Mouse (Mus musculus) megakaryocyte, embryonic 14.5 days (primary cell): ENCODE measurements around the gene Cenpw. TPM values are rescaled to one million over a fixed set of nuclear protein-coding genes. Genes with fewer than 3 reads are reported as not detected.

Experiments used
- H3K27me3 ChIP-seq: replicated peaks from 2 replicates; pipeline ENCODE3; 2012; ENCODE audit warnings: inconsistent platforms
- H3K36me3 ChIP-seq: replicated peaks from 2 replicates; pipeline ENCODE3; 2012; ENCODE audit warnings: low read length, inconsistent platforms, mixed read lengths
- H3K4me1 ChIP-seq: 2 replicates; pipeline ENCODE4 v1.6.1; 2012; ENCODE audit warnings: inconsistent platforms
- H3K4me3 ChIP-seq: replicated peaks from 2 replicates; pipeline ENCODE3; 2012; ENCODE audit warnings: moderate library complexity, mild to moderate bottlenecking, inconsistent platforms
- H3K9me3 ChIP-seq: 2 replicates; pipeline ENCODE4 v1.6.1; 2012; ENCODE audit warnings: inconsistent platforms
- FLI1 ChIP-seq: IDR thresholded peaks from 2 replicates; pipeline ENCODE4 v1.6.1; 2012; ENCODE audit warnings: low read length, inconsistent platforms, mixed read lengths
- GATA1 ChIP-seq: IDR thresholded peaks from 3 replicates; pipeline ENCODE4 v1.6.1; 2012; ENCODE audit warnings: mixed read lengths, low read length, inconsistent platforms, borderline replicate concordance
- polyA plus RNA-seq: library from polyadenylated mRNA; stranded (reverse); fragments of >175 nt; gene quantifications from 2 replicates; pipeline ENCODE4 v1.2.3, GENCODE M21; 2012; ENCODE audit warnings: low replicate concordance; ENCODE audit not compliant: insufficient read depth

Gene Cenpw
- polyA plus RNA-seq: 21.5 and 45.2 TPM in 2 replicates

DNA sequence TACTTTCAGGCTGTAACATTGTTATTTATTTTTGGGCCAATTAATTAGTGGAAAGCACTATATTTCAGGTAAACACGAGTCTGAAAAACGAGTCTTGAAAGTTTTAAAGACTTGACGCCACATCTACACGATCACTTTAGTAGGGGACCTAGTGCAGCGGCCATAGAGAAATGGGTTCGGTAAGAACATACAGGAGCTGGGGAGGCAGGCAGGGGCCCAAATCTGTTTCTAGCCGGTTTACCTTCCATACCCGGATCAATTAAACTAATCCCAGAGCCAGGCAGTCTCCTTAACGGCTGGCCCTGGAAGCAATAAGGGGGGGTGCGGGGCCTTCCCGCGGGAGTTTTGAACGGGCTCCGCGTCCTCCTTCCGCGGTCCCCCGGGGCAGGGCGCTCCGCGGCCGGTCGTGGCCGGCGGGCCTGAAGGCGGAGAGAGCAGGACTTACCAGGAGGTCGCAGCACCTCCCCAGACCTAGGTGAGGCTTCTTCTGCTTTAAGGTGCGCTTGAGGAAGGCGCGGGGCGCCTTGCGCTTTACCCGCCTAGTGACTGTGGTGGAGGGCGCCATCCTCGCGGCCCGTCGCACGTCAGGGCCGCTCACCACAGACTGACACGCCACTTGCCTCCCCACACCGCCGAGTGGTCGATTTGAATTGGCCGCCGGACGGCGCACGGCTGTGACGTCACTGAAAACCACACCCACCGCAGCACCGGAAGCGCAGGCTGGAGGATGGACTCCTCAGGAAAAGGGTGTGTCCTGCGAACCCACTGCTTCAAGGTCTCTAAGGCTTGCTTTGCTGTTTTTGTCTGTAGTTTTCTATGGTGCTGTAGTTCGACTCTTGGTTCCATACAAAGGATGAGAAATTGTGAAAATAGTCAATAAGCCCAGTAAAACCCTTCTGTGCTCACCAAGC lies at the start of gene Cenpw:
TSS of gene Cenpw (minus strand) at position 645 of the 911 bp plus-strand sequence.
- H3K4me1 ChIP-seq: peaks cover 15% of the 10 kb centered on the region
- TF ChIP-seq FLI1 (peak; percentile 95), GATA1 (no peak)

DNA sequence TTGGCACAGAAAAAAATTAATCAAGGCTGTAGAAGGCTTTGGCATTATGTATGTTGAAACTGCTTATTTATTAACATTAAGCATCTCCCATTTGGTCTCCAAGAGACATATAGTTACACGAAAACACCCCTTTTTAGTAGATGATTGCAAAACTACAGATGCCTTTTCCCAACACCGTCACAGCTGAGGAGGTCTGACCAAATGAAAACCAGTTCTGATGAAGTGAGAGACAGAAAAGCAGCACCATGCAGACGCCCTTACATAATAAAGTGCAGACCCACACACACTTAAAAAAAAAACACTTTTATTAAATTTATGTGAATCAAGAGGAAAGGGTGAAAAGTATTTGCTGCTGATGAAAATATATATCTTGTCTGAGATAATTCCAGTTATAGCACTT lies 49.3 kb upstream of the Cenpw start:
- H3K27me3 ChIP-seq: no peaks in the 10 kb centered on the region
- H3K4me3 ChIP-seq: no peak overlapping the region
- H3K9me3 ChIP-seq: no peaks in the 10 kb centered on the region
- TF ChIP-seq FLI1: no peak
- TF ChIP-seq GATA1: no peak
- H3K36me3 ChIP-seq: no peaks in the 10 kb centered on the region
- H3K4me1 ChIP-seq: no peaks in the 10 kb centered on the region

More for the DNA sequence above, at the start of gene Cenpw:
- H3K4me3 ChIP-seq: peak within 1 kb of the TSS; percentile 95
- no peaks in the 10 kb centered on the region for H3K27me3 ChIP-seq
- H3K36me3 ChIP-seq: peaks cover 6% of the 10 kb centered on the region
- no peaks in the 10 kb centered on the region for H3K9me3 ChIP-seq

DNA sequence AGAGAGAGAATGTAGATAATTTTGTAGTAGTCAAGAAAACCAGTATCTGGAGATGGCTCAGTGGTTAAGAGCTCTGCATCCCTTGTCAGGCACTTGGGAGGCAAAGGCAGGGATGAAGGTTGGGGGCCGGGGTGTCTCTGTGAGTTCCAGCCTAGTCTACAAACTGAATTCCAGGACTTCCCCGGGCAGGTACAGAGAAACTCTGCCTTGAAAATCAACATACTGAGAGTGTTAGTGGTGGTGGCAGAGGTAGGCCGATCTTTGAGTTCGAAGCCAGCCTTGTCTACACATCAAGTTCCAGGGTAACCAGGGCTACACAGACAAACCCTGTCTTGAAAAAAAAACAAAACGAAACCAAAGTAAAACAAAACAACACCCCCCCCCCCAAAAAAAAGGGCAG lies 859 bp downstream of the Cenpw start:
- Histone ChIP-seq H3K27me3 (no peaks in the 10 kb centered on the region), H3K36me3 (peaks cover 10% of the 10 kb centered on the region), H3K9me3 (no peaks in the 10 kb centered on the region), H3K4me1 (peaks cover 15% of the 10 kb centered on the region), H3K4me3 (peak overlapping the region; percentile 95)
- TF ChIP-seq FLI1 (no peak), GATA1 (no peak)

DNA sequence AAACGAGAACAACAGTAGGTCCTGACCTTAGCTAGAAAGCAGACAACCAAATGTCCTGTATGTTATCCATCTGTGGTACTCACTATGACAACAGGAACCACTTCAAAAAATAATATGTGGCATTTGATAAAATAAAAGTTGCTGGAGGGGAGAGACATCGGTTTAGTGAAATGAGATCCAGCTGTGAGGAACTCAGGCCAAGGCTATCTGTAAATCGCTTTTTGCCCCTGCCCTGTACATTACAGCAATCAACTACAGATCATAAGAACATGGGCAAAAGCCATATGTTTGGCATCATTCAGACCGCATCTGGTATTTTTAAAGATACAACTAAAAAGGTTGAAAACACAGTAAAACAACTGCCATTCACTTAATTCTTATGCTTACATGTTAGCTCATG lies 32.7 kb downstream of the Cenpw start:
- TF ChIP-seq FLI1 (no peak), GATA1 (no peak)

More for the DNA sequence above, 32.7 kb downstream of the Cenpw start:
- H3K4me3 ChIP-seq: no peak overlapping the region
- no peaks in the 10 kb centered on the region for H3K27me3 ChIP-seq
- H3K9me3 ChIP-seq: no peaks in the 10 kb centered on the region
- no peaks in the 10 kb centered on the region for H3K36me3 ChIP-seq
- H3K4me1 ChIP-seq: no peaks in the 10 kb centered on the region
